Mouse (Mus musculus) MEL (cell line): ENCODE results near the gene Rps10. TPM values are rescaled to one million over a fixed set of nuclear protein-coding genes. Genes with fewer than 3 reads are reported as not detected.

Experiments
- DNase-seq: peaks from one replicate; pipeline ENCODE4 v3.0.0; 2011; ENCODE audit warnings: low read depth, low spot score
- H3K27ac ChIP-seq: 2 replicates; pipeline ENCODE4 v1.5.1; 2012; ENCODE audit warnings: low read depth, mild to moderate bottlenecking, control low read depth, low read length, moderate library complexity; ENCODE audit not compliant: control insufficient read depth
- H3K27me3 ChIP-seq, 2 experiments: fragments of 150-350 bp in 1 of 2; sonication (generic) in 1 of 2; 2 replicates each; pipeline ENCODE4 v1.6.1; 2012; ENCODE audit warnings: low read length in 2 of 2, mild to moderate bottlenecking in 2 of 2, improper control_type of control experiment in 1 of 2, moderate library complexity in 1 of 2; ENCODE audit not compliant: insufficient read depth in 2 of 2, control insufficient read depth in 1 of 2
- H3K36me3 ChIP-seq, 2 experiments: 2 replicates each; pipeline ENCODE4 v1.6.1; 2012 to 2014; ENCODE audit warnings: low read length in 2 of 2, improper control_type of control experiment in 1 of 2, inconsistent platforms in 1 of 2, mild to moderate bottlenecking in 1 of 2; ENCODE audit not compliant: insufficient read depth in 2 of 2, control insufficient read depth in 1 of 2
- H3K4me1 ChIP-seq, 2 experiments: fragments of 150-350 bp in 1 of 2; sonication (generic) in 1 of 2; 2 replicates each; pipeline ENCODE4 v1.6.1; 2012; ENCODE audit warnings: low read length in 2 of 2, improper control_type of control experiment in 1 of 2, mild to moderate bottlenecking in 1 of 2; ENCODE audit not compliant: insufficient read depth in 2 of 2, control insufficient read depth in 1 of 2
- H3K4me3 ChIP-seq, 2 experiments: fragments of 150-350 bp in 1 of 2; sonication (generic) in 1 of 2; 2 replicates each; pipeline ENCODE4 v1.5.1; 2012; ENCODE audit warnings: low read depth in 2 of 2, low read length in 2 of 2, mild to moderate bottlenecking in 2 of 2, moderate library complexity in 2 of 2, control low read depth in 1 of 2, improper control_type of control experiment in 1 of 2; ENCODE audit not compliant: control insufficient read depth in 1 of 2, insufficient read depth in 1 of 2
- H3K79me2 ChIP-seq: 2 replicates; pipeline ENCODE4 v1.6.1; 2012; ENCODE audit warnings: mild to moderate bottlenecking, low read length, moderate library complexity; ENCODE audit not compliant: control insufficient read depth, poor library complexity, insufficient read depth
- H3K9ac ChIP-seq: 2 replicates; pipeline ENCODE4 v1.6.1; 2012; ENCODE audit warnings: low read depth, mild to moderate bottlenecking, control low read depth, low read length, moderate library complexity; ENCODE audit not compliant: control insufficient read depth, poor library complexity, severe bottlenecking
- H3K9me3 ChIP-seq: fragments of 150-350 bp; sonication (generic); replicated peaks from 2 replicates; pipeline ENCODE4 v1.6.1; 2012; ENCODE audit warnings: mild to moderate bottlenecking, low read length, improper control_type of control experiment, moderate library complexity; ENCODE audit not compliant: insufficient read depth
- BHLHE40 ChIP-seq: IDR thresholded peaks from 2 replicates; pipeline ENCODE4 v1.6.1; 2012; ENCODE audit warnings: low read depth, mild to moderate bottlenecking, inconsistent platforms, low read length, improper control_type of control experiment, borderline replicate concordance
- CHD2 ChIP-seq: IDR thresholded peaks from 2 replicates; pipeline ENCODE4 v1.6.1; 2011; ENCODE audit warnings: low read length, improper control_type of control experiment
- E2F4 ChIP-seq: IDR thresholded peaks from 2 replicates; pipeline ENCODE4 v1.6.1; 2011; ENCODE audit warnings: low read depth, low read length, improper control_type of control experiment, borderline replicate concordance
- ELF1 ChIP-seq: IDR thresholded peaks from 2 replicates; pipeline ENCODE4 v1.6.1; 2014; ENCODE audit warnings: low read depth, mild to moderate bottlenecking, inconsistent platforms, low read length, improper control_type of control experiment, moderate library complexity
- EP300 ChIP-seq, 2 experiments: IDR thresholded peaks; 2 replicates each; pipeline ENCODE4 v1.6.1; 2011; ENCODE audit warnings: improper control_type of control experiment in 2 of 2, low read length in 2 of 2, low read depth in 1 of 2, mild to moderate bottlenecking in 1 of 2
- ETS1 ChIP-seq: IDR thresholded peaks from 2 replicates; pipeline ENCODE4 v1.6.1; 2012; ENCODE audit warnings: low read depth, mild to moderate bottlenecking, inconsistent platforms, low read length, improper control_type of control experiment, moderate library complexity
- GABPA ChIP-seq: IDR thresholded peaks from 2 replicates; pipeline ENCODE4 v1.6.1; 2012; ENCODE audit warnings: low read depth, mild to moderate bottlenecking, inconsistent platforms, low read length, improper control_type of control experiment, moderate library complexity
- GATA1 ChIP-seq: IDR thresholded peaks from 2 replicates; pipeline ENCODE4 v1.6.1; 2011; ENCODE audit warnings: low read depth, low read length, improper control_type of control experiment
- JUND ChIP-seq: IDR thresholded peaks from 2 replicates; pipeline ENCODE4 v1.6.1; 2011; ENCODE audit warnings: low read depth, mild to moderate bottlenecking, improper control_type of control experiment, low read length
- KAT2A ChIP-seq: conservative IDR thresholded peaks from 2 replicates; pipeline ENCODE4 v1.6.1; 2012; ENCODE audit warnings: low read depth, low read length, improper control_type of control experiment, inconsistent platforms
- MAX ChIP-seq: IDR thresholded peaks from 2 replicates; pipeline ENCODE4 v1.6.1; 2011; ENCODE audit warnings: low read length, improper control_type of control experiment
- MXI1 ChIP-seq: IDR thresholded peaks from 2 replicates; pipeline ENCODE4 v1.6.1; 2011; ENCODE audit warnings: mild to moderate bottlenecking, low read depth, low read length, improper control_type of control experiment
- MYB ChIP-seq: IDR thresholded peaks from 2 replicates; pipeline ENCODE4 v1.6.1; 2011; ENCODE audit warnings: mild to moderate bottlenecking, low read depth, low read length, improper control_type of control experiment
- MYC ChIP-seq: IDR thresholded peaks from 2 replicates; pipeline ENCODE4 v1.6.1; 2011; ENCODE audit warnings: low read depth, mild to moderate bottlenecking, low read length, improper control_type of control experiment, moderate library complexity
- NELFE ChIP-seq: IDR thresholded peaks from 2 replicates; pipeline ENCODE4 v1.6.1; 2011; ENCODE audit warnings: low read depth, low read length, improper control_type of control experiment
- NRF1 ChIP-seq: IDR thresholded peaks from 2 replicates; pipeline ENCODE4 v1.6.1; 2014; ENCODE audit warnings: low read depth, mild to moderate bottlenecking, inconsistent platforms, low read length, improper control_type of control experiment, moderate library complexity; ENCODE audit not compliant: poor library complexity, insufficient read depth, severe bottlenecking
- POLR2A ChIP-seq, 2 experiments: IDR thresholded peaks; 2 replicates each; pipeline ENCODE4 v1.6.1; 2011 to 2012; ENCODE audit warnings: low read length in 2 of 2, mild to moderate bottlenecking in 2 of 2, control low read depth in 1 of 2, improper control_type of control experiment in 1 of 2, low read depth in 1 of 2, moderate library complexity in 1 of 2; ENCODE audit not compliant: control insufficient read depth in 1 of 2, insufficient read depth in 1 of 2, poor library complexity in 1 of 2
- SIN3A ChIP-seq: IDR thresholded peaks from 2 replicates; pipeline ENCODE4 v1.6.1; 2012; ENCODE audit warnings: low read length, improper control_type of control experiment, inconsistent platforms
- TAL1 ChIP-seq: IDR thresholded peaks from 2 replicates; pipeline ENCODE4 v1.6.1; 2012; ENCODE audit warnings: mild to moderate bottlenecking, inconsistent platforms, low read length, moderate library complexity, mixed read lengths
- TCF12 ChIP-seq: IDR thresholded peaks from 2 replicates; pipeline ENCODE4 v1.6.1; 2014; ENCODE audit warnings: low read depth, mild to moderate bottlenecking, inconsistent platforms, low read length, improper control_type of control experiment, moderate library complexity
- UBTF ChIP-seq: IDR thresholded peaks from 2 replicates; pipeline ENCODE4 v1.6.1; 2012; ENCODE audit warnings: low read depth, mild to moderate bottlenecking, inconsistent platforms, low read length, improper control_type of control experiment, moderate library complexity, borderline replicate concordance; ENCODE audit not compliant: insufficient read depth
- USF1 ChIP-seq: IDR thresholded peaks from 2 replicates; pipeline ENCODE4 v1.6.1; 2014; ENCODE audit warnings: low read depth, mild to moderate bottlenecking, inconsistent platforms, low read length, improper control_type of control experiment, moderate library complexity
- USF2 ChIP-seq, 2 experiments: IDR thresholded peaks; 2 replicates each; pipeline ENCODE4 v1.6.1; 2011 to 2012; ENCODE audit warnings: improper control_type of control experiment in 2 of 2, low read length in 2 of 2, borderline replicate concordance in 1 of 2, inconsistent platforms in 1 of 2, low read depth in 1 of 2, mild to moderate bottlenecking in 1 of 2; ENCODE audit not compliant: insufficient read depth in 1 of 2
- ZC3H11A ChIP-seq: IDR thresholded peaks from 2 replicates; pipeline ENCODE4 v1.6.1; 2012; ENCODE audit warnings: low read depth, mild to moderate bottlenecking, inconsistent platforms, low read length, improper control_type of control experiment
- ZKSCAN1 ChIP-seq: IDR thresholded peaks from 2 replicates; pipeline ENCODE4 v1.6.1; 2012; ENCODE audit warnings: low read depth, mild to moderate bottlenecking, inconsistent platforms, low read length, improper control_type of control experiment, moderate library complexity
- ZMIZ1 ChIP-seq: IDR thresholded peaks from 2 replicates; pipeline ENCODE4 v1.6.1; 2012; ENCODE audit warnings: low read depth, mild to moderate bottlenecking, inconsistent platforms, low read length, improper control_type of control experiment, moderate library complexity
- ZNF384 ChIP-seq: IDR thresholded peaks from 2 replicates; pipeline ENCODE4 v1.6.1; 2012; ENCODE audit warnings: low read depth, mild to moderate bottlenecking, inconsistent platforms, low read length, improper control_type of control experiment
- polyA plus RNA-seq, 2 experiments: library from polyadenylated mRNA; stranded (reverse) in 1 of 2; unstranded in 1 of 2; fragments of >175 nt in 1 of 2; fragments of >200 nt in 1 of 2; gene quantifications; 2 replicates each; pipeline versions ENCODE4 v1.2.1 to v1.2.4; 2012; ENCODE audit warnings: low replicate concordance in 2 of 2, low read depth in 1 of 2; ENCODE audit not compliant: insufficient read length in 2 of 2, insufficient read depth in 1 of 2, missing spikeins in 1 of 2
- total RNA-seq: library from RNA; depleted of rRNA; stranded (reverse); fragments of 300-350 nt; gene quantifications from 2 replicates; pipeline ENCODE4 v1.2.3, GENCODE M21; 2012

Gene Rps10
- total and polyA plus RNA-seq, 3 experiments = 3,057 to 3,899 (median 3,166) TPM

GRCm38 (mm10) chr17:27586661-27587060 is 49.8 kb downstream of the Rps10 start:
- Histone ChIP-seq H3K4me1 (peaks cover 22 to 31% of the 10 kb centered on the region in 2 experiments), H3K36me3 (peaks cover 7 to 32% of the 10 kb centered on the region in 2 experiments), H3K9ac (no peak overlapping the region), H3K27me3 (no peaks in the 10 kb centered on the region), H3K79me2 (peaks cover 2% of the 10 kb centered on the region; the same call in 1 of the 2 replicates), H3K4me3 (no peak overlapping the region)
- no peak for DNase-seq
- TF ChIP-seq ZC3H11A (no peak), MYC (no peak), KAT2A (no peak), MAX (no peak), CHD2 (no peak), ZNF384 (no peak), GATA1 (no peak), E2F4 (no peak), ELF1 (no peak), TCF12 (no peak), ETS1 (no peak), GABPA (no peak), NELFE (no peak), USF2 (IDR thresholded peaks at IDR 0.05; ENCODE audit: borderline replicate concordance in 1 of 2, insufficient read depth in 1 of 2, low read depth in 1 of 2, low read length in 2 of 2) (no peak), POLR2A (IDR thresholded peaks at IDR 0.05; ENCODE audit: control insufficient read depth in 1 of 2, insufficient read depth in 1 of 2, low read depth in 1 of 2, low read length in 2 of 2, poor library complexity in 1 of 2) (no peak), BHLHE40 (no peak)
- TF ChIP-seq, all 39 proteins: peak for 0
- Histone ChIP-seq H3K9me3 (no peaks in the 10 kb centered on the region), H3K27ac (no peak overlapping the region)

- Histone ChIP-seq H3K4me1 (peaks cover 16 to 19% of the 10 kb centered on the region in 2 experiments), H3K36me3 (peaks cover 7 to 22% of the 10 kb centered on the region in 2 experiments), H3K27ac (peak overlapping the region; percentile 86), H3K4me3 (no peak overlapping the region), H3K9me3 (no peaks in the 10 kb centered on the region), H3K27me3 (no peaks in the 10 kb centered on the region), H3K9ac (no peak overlapping the region; the same call in none of the 2 replicates), H3K79me2 (peaks cover 2% of the 10 kb centered on the region; the same call in 1 of the 2 replicates)
- TF ChIP-seq UBTF (no peak), MYB (no peak), TAL1 (peak; percentile 68), ZC3H11A (no peak), ELF1 (0 out of 2 replicates have a peak, but pooled peaks have one; percentile 9), CHD2 (no peak), NELFE (no peak), MXI1 (peak; percentile 95), GATA1 (0 out of 2 replicates have a peak, but pooled peaks have one; percentile 22), EP300 (IDR thresholded peaks at IDR 0.05; ENCODE audit: low read depth in 1 of 2, low read length in 2 of 2) (peak in 1 of 2 experiments; percentile 11; a peak in 3 of 4 replicates), ZMIZ1 (no peak), SIN3A (peak; percentile 53; the same call in 1 of the 2 replicates), JUND (no peak), ETS1 (peak; percentile 36), USF1 (peak; percentile 83), NRF1 (0 out of 2 replicates have a peak, but pooled peaks have one; percentile 9), E2F4 (no peak), MYC (peak; percentile 68; the same call in 1 of the 2 replicates), ZKSCAN1 (no peak; the same call in 1 of the 2 replicates), BHLHE40 (peak; percentile 72; the same call in 1 of the 2 replicates), MAX (peak; percentile 85)
- peak; percentile 86 for DNase-seq
Measured at GRCm38 (mm10) chr17:27583185-27583894, 53.1 kb downstream of the Rps10 start.
